Mouse (Mus musculus) G1E (cell line): ENCODE measurements around the gene Pip5k1c.

Source experiments
- CTCF ChIP-seq: IDR thresholded peaks from 2 replicates; pipeline ENCODE4 v1.5.1; 2012; ENCODE audit warnings: low read depth, low read length, inconsistent platforms, mixed read lengths
- GATA1 ChIP-seq: IDR thresholded peaks from 2 replicates; pipeline ENCODE4 v1.6.1; 2012; ENCODE audit warnings: borderline replicate concordance, low read length, inconsistent platforms, mixed read lengths
- POLR2AphosphoS5 ChIP-seq: IDR thresholded peaks from 2 replicates; pipeline ENCODE4 v1.6.1; 2012; ENCODE audit warnings: low read depth, low read length, inconsistent platforms; ENCODE audit not compliant: insufficient replicate concordance
- TAL1 ChIP-seq: conservative IDR thresholded peaks from 2 replicates; pipeline ENCODE4 v1.6.1; 2012; ENCODE audit warnings: low read depth, low read length, inconsistent platforms, mixed read lengths

DNA sequence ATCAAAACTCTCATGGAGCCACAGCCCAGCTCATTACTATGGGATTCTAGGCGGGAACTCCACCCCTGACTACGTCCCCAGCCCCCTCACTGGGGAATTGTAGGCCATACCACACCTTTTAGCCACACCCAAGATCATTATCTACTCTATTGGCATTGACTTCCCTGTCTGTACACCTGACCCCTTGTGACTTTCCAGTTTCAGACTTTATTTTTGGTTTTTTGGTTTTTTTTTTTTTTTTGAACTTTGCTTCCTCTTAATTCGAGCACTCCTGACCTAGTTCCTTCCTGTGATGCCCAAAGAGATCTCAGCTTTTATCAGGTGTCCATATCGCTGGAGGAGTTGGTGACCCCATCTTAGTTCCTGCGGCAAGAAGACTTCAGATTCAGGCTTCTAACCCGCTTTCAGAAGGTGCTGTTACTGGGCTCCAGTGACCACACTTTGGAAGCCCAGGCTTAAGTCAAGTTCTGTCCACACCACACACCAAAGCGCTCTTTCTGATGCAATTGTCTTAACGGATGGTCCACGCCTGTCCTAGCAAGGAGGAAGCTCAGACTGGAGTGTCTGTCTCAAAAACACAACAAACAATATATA, 1.2 kb upstream of the Pip5k1c start, which contains the start of gene Tjp3:
- TF ChIP-seq CTCF (no peak), TAL1 (no peak), POLR2AphosphoS5 (no peak), GATA1 (no peak)
